Mouse (Mus musculus): ENCODE results near the gene Atg16l2.

The Atg16l2 gene

DNA sequence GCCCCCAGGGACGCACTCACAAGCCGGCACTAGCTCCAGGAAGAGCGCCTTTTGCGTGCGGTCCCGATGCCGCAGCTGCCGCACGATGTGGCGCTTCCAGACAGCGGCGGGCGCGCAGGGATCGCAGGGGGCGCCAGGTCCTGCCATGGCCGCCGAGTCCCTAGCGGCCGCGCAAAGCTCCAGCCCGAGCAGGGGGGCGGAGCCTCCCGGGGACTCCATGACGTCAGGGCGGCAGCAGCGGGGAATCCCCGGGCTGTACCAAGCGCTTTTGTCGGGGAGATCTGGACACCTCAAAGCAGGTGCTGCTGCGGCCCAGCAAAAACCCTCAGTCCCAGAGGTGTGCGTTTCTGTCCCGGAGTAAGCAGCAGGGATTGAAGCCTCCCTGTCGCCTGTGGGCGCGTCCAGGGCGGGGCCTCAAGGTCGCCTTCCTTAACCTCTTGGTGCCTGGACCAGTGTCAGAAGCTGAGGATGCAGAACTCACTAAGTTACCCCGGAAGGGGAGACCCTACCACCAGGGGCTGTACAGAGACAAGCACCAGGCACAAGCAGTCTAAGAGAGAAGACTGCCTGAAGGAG lies at the start of gene Atg16l2:
Gene Atg16l2, minus strand, starts transcription at position 371 of the 576 bp plus-strand sequence.
- peak; percentile 98 for DNase-seq (ENCODE audit: low read depth)

DNA sequence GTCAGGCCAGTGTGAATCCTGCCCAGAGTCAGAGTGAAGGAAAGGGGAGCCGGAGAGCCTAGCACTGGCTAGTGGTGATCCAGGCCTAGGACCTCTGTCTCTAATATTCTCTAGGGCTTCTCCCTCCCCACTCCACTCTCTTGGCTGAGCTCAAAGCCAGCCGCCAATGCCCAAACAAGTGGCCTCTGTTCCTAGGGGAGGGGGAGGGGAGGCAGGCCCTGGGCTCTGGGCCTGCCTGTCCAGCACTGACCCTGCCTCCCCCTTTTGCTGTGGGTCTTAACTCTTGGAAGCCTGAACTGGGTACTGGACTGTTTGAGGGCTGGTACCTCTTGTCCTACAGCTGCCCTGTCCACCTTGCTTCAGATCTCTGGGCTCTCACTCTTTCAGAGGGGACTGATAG lies 47.8 kb upstream of the Atg16l2 start:
- no peak for DNase-seq (ENCODE audit: low read depth)

DNA sequence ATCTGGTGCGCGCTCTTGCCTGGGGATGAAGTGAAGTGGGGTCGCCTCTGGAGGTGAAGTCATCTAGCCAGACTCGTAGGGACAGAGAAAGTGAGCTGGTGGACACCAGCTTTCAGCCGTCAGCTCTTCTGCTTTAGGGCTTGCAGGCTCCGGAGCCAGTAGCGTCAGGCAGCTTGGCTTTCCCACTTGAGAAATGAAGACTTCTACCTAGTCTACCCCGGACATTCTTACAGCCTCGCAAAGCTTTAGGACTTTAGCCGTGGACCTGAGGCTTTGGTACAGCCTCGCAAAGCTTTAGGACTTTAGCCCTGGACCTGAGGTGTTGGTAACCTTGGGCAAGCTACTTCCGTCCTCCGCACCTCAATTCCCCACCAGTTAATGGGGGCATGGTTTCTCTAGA lies 46.3 kb upstream of the Atg16l2 start:
- peak; percentile 49 for DNase-seq (ENCODE audit: low read depth)

DNA sequence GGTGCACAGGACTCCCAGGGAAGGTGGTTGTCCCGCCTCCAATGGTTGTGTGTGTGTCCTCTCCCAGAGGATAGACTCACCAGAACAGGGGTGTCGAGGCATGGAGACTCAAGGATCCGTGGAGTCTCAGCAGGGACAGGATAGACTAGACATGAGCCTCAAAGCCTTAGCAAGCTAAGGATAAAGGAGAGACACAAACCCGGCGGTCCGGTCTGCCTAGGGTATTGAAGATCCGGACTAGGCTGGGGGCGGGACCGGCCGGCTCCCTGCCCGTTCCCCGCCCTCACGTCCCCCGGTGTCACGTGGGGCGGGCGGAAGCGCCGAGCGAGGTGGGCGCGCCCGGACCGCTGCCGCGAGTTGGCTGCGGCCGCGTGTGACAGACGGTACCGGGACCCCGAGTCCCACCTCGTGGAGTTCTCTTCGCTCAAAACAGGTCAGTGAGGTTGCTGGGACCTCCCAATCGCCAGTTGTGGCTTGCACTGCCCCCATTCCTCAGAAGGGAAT lies 45.8 kb upstream of the Atg16l2 start, which contains the start of gene Arap1:
Gene Arap1, plus strand, starts transcription at position 301 of the 504 bp plus-strand sequence.
- DNase-seq (ENCODE audit: low read depth): peak; percentile 84

DNA sequence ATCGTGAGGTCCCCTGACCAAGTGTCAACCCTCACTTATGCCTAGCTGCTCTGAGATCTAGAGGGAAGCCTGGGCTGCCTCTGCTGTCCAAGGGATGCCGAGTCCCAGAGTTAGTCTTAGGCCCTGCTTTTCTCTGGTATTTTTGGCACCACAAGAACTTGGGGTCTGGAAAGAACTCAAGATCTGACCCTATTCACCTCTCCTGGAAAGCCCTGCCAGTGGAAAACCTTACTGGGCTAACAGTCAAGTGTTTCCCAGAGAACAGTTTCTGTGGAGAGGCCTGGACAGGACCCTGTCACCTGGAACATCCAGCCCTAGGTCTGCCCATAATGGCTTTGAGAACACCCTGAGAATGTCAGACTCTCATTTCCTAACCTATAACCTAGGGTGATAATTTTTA lies 44.9 kb upstream of the Atg16l2 start:
- DNase-seq (ENCODE audit: low read depth): no peak

DNA sequence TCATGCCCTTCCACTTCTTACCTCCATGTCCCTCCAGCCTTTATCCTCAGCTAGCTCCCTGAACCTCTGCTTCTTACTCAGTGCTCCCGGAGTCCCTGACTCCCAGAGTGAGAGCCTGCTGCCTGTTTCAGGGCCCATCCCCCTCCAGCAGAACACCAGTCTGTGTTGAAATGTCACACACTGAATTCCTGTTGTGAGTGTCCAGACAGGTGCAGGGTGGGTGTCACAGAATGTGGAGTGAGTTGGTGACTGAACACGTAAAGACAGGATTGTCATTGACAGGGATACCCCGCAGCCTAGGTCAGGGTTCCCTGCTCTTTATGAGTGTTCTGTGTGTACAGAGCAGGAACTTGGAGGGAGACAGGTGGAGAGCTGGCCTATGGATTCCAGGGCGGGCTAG lies 42.8 kb upstream of the Atg16l2 start:
- DNase-seq (ENCODE audit: low read depth): no peak

DNA sequence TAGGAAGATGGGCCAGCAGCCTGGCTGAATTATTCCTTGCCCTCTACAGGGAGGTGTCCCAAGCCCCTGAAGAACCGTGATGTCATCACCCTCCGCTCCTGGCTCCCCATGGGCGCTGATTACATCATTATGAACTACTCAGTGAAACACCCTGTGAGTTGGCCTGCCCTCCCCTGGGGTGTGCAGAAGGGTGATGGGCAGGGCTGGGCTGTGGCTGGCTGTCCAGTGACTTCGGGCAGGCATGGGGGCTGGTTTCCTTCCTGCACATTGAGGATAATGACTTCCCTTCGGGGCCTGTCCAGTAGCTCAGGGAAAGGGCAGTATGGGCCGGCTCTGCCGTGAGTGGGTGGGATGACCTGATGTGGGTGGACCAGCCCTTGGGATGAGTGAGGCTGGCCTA lies 41.1 kb upstream of the Atg16l2 start:
- no peak for DNase-seq (ENCODE audit: low read depth)

DNA sequence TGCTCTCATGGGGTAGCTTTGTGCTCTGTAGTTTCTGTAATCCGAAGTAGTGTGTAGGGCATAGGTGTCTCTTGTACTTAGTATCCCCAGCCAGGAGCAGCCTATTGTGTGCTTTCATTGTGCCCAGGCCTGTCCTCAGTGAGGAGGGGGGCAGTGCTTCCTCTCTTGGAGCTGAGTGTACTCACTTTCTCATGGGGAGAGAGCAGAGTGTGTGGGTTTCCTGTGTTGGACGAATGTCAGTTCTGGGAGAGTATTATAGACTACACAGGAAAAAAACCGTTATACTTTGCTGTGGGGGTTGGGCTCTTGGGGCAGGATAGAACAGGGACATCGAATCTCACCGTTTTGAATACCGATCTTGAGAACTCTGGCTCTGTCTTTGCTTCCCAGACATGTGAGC lies 39.4 kb upstream of the Atg16l2 start:
- DNase-seq (ENCODE audit: low read depth): peak; percentile 44

DNA sequence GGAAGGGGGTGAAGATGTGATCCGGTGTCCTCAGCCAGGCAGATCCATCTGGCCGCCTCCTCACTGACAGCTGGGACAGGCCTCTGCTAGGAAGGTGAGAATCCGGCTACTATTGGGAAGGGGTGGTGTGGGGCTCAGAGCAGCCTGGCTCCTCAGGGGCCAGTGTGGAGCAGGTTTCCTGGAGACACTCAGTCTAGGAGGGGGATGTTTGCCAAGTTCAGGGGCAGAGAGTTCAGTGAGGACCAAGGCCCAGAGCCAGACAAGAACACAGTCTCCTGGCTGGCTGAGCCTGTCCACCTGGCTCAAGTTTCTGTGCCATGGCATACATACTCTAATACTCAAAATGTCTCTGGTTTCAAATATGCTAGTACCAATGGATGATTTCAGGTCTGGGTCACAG lies 35.4 kb upstream of the Atg16l2 start:
- no peak for DNase-seq (ENCODE audit: low read depth)

DNA sequence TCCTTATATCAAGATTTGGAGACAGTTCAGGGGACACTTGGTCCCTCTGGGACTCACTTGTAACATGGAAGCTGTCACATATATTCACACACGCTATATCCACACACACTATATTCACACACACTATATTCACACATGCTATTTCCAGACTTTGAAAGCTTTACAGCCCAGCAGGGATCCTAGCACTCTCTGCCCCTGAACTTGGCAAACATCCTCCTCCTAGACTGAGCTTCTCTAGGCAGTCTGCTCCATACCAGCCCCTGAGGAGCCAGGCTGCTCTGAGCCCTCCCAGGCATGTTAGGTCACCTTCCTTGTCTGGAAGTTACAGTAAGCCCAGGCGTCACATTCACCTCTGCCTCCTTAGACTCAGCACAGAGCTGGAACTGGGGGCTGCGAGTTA lies 34.6 kb upstream of the Atg16l2 start:
- no peak for DNase-seq (ENCODE audit: low read depth)

DNA sequence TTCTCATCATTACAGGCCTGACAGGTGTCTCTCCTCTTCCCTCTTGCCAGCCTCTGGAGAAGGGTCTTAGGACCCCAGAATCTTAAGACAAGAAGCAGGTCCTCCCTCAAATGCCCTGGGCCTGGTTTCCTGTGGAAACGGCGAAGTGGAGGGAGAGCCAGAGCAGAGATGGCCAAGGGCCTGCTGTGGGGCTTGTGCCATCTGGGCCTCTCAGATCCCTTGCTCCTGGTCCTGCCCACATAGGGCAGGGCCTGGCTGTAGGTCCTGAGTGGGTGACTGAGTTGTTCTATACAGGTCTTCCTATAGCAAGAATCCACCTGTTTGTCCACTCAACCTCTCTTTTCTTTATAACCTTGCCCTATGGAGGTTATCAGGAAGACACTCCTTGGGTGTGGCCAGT lies 33.2 kb upstream of the Atg16l2 start:
- DNase-seq (ENCODE audit: low read depth): no peak

DNA sequence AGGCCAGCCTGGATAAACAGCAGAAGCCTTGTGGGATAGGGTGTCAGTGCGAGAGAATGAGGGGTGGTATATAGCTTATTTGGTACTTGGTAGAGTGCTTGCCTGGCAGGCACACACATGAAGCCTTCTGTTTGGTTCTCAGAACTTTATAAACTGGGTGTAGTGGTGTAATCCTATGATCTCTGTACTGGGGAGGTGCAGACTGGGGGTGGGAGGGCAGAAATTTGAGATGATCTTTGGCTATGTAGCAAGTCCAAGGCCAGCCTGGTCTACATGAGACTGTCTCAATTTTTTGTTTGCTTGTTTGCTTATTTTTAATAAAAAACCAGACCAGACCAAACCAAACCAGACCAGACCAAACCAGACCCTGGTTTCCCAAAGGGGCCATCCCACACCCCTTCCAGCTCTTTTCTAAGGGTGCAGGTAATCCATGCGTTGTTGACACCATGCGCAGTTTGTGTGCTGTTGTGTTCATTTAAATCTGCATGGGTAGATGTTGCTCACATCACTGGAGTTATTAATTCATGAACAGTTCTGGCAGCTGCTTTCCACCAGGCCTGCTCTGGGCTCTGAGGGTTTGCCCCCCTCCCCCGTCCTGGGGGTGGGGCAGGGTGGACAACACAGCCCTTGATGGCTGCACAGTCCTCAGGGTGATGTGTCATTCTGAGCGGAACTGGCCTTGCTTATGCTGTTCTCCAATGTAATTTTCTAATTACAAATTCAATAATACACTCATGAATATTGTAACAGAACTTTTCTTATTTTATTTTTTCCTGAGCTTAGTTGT lies 30.2 kb upstream of the Atg16l2 start:
- DNase-seq (ENCODE audit: low read depth): no peak

DNA sequence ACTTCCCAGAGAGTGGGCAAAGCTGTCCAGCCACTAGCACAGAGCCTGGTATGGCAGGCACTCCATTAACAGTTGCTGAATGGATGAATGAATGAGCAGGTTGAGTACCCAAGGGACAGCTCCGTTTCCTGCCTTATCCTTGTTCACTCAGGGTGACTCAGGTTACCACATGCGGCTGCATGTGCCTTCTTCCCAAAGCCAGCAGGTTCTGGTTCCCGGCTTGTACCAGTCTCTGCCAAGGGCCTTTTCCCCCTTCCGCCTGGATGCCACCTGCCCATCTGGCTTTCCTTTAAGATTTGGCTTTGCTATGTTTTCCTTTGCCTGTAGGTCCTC lies 28.8 kb upstream of the Atg16l2 start:
- no peak for DNase-seq (ENCODE audit: low read depth)

DNA sequence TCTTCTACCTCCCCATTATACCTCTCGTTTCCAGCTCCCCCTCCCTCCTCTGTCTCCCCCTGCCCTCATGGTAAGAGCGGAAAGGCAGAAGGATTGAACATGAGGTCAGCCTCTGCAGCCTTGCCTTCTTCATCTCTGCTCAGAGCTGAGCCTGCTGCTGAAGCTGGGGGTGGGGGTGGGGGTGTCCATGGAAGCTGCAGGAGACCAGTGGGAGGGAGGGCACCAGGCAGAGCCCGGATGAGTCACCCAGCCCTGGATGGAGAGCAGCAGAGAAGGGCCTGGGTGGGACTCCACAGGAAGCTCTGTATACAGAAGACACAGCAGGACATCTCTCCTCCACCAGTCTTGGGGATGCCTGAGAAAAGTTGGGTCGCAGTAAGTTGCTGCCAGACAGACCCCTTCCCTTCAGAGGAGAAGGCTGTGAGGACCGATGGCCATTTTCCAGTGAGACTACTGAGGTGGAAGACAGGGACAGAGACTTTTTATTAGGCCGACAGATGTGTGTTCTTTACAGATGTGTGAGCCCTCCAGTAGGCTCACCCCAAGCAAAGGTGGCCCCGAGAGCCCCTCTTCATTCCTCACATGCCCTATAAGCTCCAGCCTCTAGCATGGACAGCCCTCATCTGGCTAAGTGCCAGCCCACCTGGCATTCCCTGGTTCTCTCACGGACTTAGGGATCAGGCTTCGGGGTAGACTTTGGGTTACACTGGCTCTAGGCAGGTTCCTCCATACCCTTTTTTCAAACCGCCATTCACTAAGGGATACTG lies 28.2 kb upstream of the Atg16l2 start:
- DNase-seq (ENCODE audit: low read depth): no peak

DNA sequence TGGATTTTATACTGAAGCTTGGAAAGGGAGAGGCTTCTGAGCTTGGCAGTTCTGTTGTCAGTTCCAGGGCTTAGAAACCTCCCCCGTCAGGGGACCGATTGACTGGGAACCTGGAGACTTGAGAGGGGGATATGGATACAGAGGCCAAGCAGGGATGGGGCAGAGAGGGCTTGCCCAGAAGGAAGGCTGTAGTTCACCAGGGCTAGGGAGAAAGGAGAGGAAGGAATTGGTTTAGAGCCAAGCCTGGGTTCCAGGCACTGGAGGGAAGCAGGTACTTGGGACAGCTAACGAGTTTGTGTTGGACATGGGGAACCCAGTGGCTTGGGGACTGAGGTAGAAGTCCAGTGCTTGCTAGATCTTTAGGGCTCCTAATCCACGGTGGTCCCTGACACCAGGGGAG lies 27.6 kb upstream of the Atg16l2 start:
- DNase-seq (ENCODE audit: low read depth): no peak

DNA sequence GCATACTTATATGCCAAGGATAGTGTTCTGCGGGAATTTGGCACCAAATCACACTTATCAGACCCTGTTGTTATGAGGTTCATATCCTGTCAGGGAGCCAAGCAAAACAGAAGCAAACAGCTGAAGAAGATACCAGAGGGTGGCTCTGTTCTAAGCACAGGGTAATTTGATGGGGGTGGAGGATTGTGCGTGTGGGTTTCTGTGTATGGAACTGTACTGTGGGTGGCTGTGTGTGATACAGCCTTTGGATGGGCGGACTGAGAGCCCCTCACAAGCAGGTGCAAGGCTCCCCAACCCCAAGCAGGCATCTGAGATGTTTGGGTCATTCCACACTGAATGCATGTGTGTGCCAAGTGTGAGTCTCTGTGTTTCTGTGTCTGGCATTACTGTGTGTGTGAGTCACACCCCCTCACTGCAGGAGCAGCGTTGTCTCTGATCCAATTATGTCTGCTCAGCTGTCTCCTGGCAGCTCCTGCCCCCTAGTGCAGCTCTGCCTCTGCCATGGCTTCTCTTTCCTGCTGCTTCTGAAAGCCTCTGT lies 26.6 kb upstream of the Atg16l2 start:
- no peak for DNase-seq (ENCODE audit: low read depth)

DNA sequence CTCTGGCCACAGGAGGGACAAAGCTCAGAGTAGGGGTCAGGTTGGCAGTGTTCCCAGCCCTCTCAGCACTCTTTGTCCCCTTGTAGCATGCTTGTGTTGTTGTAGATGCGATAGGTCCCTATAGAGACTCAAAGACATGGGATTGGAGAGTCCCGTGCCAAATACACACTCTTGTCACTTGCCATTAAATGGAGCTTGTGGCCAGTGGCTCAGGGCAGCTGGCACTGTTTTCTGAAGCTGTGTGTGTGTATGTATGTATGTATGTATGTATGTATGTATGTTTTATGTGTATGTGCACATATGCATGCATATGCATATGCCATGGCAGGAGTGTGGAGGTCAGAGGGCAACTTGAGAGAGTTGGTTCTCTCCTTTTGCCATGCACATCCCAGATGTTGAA lies 25.7 kb upstream of the Atg16l2 start:
- no peak for DNase-seq (ENCODE audit: low read depth)

DNA sequence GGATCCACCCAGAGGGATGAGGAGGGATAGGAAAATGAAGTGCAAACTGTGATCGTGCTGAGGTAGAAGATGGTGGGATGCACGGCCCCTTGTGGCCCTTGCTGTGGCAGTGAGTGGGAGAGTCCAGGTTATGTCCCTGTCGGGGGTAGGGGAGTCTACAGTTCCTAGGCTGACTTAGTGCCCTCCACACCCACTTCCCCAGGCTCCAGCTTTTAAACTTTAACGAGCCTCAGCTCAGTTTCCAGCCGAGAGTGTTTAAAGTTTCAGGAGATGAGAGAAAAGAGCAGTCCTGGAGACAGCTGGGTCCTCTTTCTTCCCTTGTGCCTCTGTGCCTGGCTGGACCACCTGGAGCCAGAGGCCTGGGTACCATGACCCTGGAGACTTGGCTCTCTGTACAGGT lies 25.2 kb upstream of the Atg16l2 start:
- no peak for DNase-seq (ENCODE audit: low read depth)

DNA sequence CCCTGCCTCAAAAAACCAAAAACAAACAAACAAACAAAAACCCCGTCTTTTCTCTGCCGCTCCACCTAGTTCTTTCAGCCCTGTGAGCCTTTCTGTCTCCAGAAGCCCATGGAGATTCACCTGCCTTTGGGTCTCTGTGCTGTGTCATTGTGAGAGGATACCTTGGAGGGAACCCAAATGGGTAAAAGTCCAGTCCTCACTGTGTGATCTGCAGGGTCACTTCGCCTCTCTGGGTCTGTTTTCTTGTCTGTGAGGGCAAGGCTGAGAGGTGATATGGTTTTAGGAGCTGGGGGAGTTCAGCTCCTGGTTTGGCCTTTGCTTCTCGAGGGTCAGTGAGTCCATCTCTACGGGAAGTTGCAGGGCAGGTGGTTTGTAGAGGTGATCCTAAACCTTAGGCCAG lies 24.0 kb upstream of the Atg16l2 start:
- no peak for DNase-seq (ENCODE audit: low read depth)

DNA sequence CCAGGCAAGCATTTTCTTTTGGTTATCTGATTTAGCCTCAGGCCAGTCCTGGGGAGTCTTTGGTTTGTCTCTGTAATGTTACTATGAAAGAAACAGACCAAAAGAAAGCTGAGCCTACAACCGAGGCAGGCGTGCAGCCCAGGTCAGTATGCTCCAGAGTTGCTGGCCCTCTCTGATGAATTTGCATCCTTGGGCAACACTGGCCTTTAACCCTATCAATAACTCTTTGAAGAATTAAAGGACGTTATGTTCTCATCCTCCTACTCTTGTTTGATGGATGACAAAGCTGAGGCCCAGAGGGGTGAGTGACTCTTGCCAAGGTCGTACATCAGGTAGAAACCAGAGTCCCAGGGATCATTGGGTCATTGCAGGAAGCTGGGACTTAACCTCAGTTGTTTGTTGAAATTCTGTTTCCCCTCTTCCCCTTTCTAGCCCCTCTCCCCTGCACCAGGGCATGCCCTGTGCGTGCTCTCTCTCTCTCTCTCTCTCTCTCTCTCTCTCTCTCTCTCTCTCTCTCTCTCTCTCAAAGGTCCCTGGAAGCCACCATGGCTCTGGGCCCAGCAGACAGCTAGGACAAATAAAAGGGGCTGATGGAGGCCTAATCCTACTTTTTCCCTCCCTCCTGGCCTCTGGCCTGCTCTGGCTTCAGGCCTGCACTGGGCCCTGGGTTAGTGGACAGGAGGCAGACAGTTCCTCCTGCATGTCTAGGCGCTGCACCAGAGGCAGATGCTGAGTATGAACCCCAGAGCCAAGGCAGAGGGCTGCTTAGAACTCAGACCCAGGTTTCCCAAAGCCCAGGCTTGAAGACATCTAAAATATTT lies 22.3 kb upstream of the Atg16l2 start:
- no peak for DNase-seq (ENCODE audit: low read depth)

DNA sequence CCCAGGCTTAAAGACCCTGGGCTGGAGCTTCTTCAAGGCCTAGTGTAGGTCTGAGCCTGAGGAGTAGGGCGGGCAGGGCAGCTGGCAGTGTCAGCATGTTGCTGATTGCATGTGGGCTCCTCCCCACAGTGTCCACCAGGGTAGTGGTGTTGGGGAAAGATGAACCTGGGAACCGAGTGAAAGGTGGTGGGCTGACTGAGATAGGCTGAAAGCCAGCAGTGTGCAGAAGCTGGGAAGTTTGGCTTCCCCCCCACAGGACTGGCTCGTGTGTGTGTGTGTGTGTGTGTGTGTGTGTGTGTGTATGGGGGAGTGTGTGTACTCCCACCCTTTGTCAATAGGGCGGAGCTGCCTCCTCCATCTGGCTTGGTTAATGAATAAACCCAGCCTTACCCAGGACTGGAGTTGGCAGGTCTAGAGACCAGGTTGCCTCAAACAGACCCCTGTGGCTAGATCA lies 21.1 kb upstream of the Atg16l2 start:
- DNase-seq (ENCODE audit: low read depth): no peak

Data from induced T-regulatory cell, adult 2 months (primary cell).